Comparison of ENCODE assay signal across 21 mouse cellular contexts in the genomic region with DNA sequence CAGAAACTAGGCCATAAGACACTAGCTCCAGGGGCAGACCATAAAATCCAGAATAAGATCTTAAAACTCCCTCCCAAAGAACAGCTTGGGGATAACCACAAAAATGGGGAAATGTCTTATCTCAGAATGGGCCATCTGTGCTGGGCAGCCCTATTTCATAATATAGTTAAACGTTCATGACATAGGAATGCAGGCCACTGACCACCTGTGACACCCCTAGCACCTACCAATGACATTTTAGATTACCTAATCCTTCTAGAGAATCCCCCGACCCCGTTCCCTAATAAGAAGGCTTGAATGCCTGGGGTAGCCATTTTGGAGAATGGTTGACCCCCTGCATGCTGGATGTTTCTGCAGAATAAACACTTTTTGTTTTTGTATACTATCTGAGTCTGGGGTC. TPM values are rescaled to one million over a fixed set of nuclear protein-coding genes. Genes with fewer than 3 reads are reported as not detected.
DNase-seq lines count a peak whose midpoint lies in the region; ATAC-seq and TF ChIP-seq lines count a peak whose summit lies in the region.
"Had no signal": no experiment of that assay in that cellular context is flagged by ENCODE, and none has a peak within 500 bp of the region (broad histone marks: within the 10 kb centered on the region; RNA-seq: fewer than 3 reads in every experiment).

No protein-coding gene starts in this region.

- peaks cover 0 to 4% of the 10 kb centered on the region in 2 experiments; a peak in 2 of 4 replicates for H3K36me3 ChIP-seq in MEL (ENCODE audit: control insufficient read depth in 1 of 2, insufficient read depth in 2 of 2, low read length in 2 of 2)
- H3K36me3 ChIP-seq: embryonic facial prominence, embryonic 10.5 days; embryonic facial prominence, embryonic 12.5 days; G1E had no signal

- H3K4me3 ChIP-seq in MEL (ENCODE audit: control insufficient read depth in 1 of 2, insufficient read depth in 1 of 2, low read depth in 2 of 2, low read length in 2 of 2), result no peak overlapping the region
- H3K4me3 ChIP-seq: embryonic facial prominence, embryonic 10.5 days; embryonic facial prominence, embryonic 12.5 days; forebrain, embryonic 13.5 days had no signal

- H3K27ac ChIP-seq in MEL (ENCODE audit: control insufficient read depth, low read depth, low read length), result no peak overlapping the region
- H3K27ac ChIP-seq: embryonic facial prominence, embryonic 10.5 days; embryonic facial prominence, embryonic 12.5 days; forebrain, embryonic 13.5 days had no signal

- TF ChIP-seq CTCF in MEL (IDR thresholded peaks at IDR 0.05 in 2 of 3, conservative IDR thresholded peaks at IDR 0.05 in 1 of 3; ENCODE audit: control insufficient read depth in 1 of 3, insufficient read depth in 1 of 3, low read depth in 2 of 3, low read length in 3 of 3, poor library complexity in 1 of 3, severe bottlenecking in 1 of 3), result no peak

- H3K9me3 ChIP-seq in MEL (replicated peaks; ENCODE audit: insufficient read depth, low read length), result no peaks in the 10 kb centered on the region
- H3K9me3 ChIP-seq: embryonic facial prominence, embryonic 10.5 days; embryonic facial prominence, embryonic 12.5 days; forebrain, embryonic 13.5 days; G1E had no signal

- ATAC-seq in granulocyte monocyte progenitor cell, adult 5-6 weeks (replicated peaks; ENCODE audit: poor library complexity, severe bottlenecking), result peak; percentile 62
- ATAC-seq: CD4-positive, CD25-positive, alpha-beta regulatory T cell, adult 4 months; forebrain, embryonic 13.5 days; forebrain, embryonic 16.5 days had no signal

- TF ChIP-seq EP300 in MEL (IDR thresholded peaks at IDR 0.05; ENCODE audit: low read depth in 1 of 2, low read length in 2 of 2), result no peak

- TF ChIP-seq RAD21 in MEL (IDR thresholded peaks at IDR 0.05; ENCODE audit: low read depth, low read length), result no peak

- H3K4me1 ChIP-seq in MEL (ENCODE audit: control insufficient read depth in 1 of 2, insufficient read depth in 2 of 2, low read length in 2 of 2), result peaks cover 0 to 2% of the 10 kb centered on the region in 2 experiments; a peak in 2 of 4 replicates
- H3K4me1 ChIP-seq: embryonic facial prominence, embryonic 10.5 days; embryonic facial prominence, embryonic 12.5 days; forebrain, embryonic 13.5 days had no signal

- no peak overlapping the region for H3K9ac ChIP-seq in MEL (ENCODE audit: control insufficient read depth, low read depth, low read length, poor library complexity, severe bottlenecking)
- H3K9ac ChIP-seq: embryonic facial prominence, embryonic 12.5 days; forebrain, embryonic 13.5 days had no signal

- no peak for TF ChIP-seq POLR2A in MEL (IDR thresholded peaks at IDR 0.05; ENCODE audit: control insufficient read depth in 1 of 2, insufficient read depth in 1 of 2, low read depth in 1 of 2, low read length in 2 of 2, poor library complexity in 1 of 2)

- no peaks in the 10 kb centered on the region for H3K27me3 ChIP-seq in MEL (ENCODE audit: control insufficient read depth in 1 of 2, insufficient read depth in 2 of 2, low read length in 2 of 2)
- H3K27me3 ChIP-seq: CH12.LX; embryonic facial prominence, embryonic 12.5 days; forebrain, embryonic 13.5 days had no signal

- no peak for DNase-seq in MEL (ENCODE audit: low read depth, low spot score)
- no peak for DNase-seq in adrenal gland, adult (ENCODE audit: inconsistent age in 2 of 2, low spot score in 1 of 2)
- DNase-seq in urinary bladder, postnatal 36 days (ENCODE audit: low spot score in 2 of 2), result no peak
- DNase-seq in embryo, embryonic 10 days (ENCODE audit: low spot score), result no peak
- DNase-seq: adrenal gland, adult 8-10 months; adrenal gland, postnatal 14 days; adrenal gland, postnatal 36 days; B cell, adult 2 months; cerebellum, adult 11-12 months; cerebellum, adult 2 months; cerebellum, adult 9-10 months; cerebellum, postnatal 10 days; cerebellum, postnatal 25 days had no signal

- H3K79me2 ChIP-seq in MEL (ENCODE audit: control insufficient read depth, insufficient read depth, low read length, poor library complexity), result no peaks in the 10 kb centered on the region

TF ChIP-seq in MEL, 35 proteins besides CTCF, POLR2A, EP300 and RAD21:
- no peak for TF ChIP-seq MXI1 (IDR thresholded peaks at IDR 0.05; ENCODE audit: low read depth, low read length)
- 0 out of 2 replicates have a peak, but pooled peaks have one; percentile 37 for TF ChIP-seq ZNF384 (IDR thresholded peaks at IDR 0.05; ENCODE audit: low read depth, low read length)
- TF ChIP-seq POLR2AphosphoS2 (IDR thresholded peaks at IDR 0.05; ENCODE audit: low read length), result no peak
- TF ChIP-seq TCF12 (IDR thresholded peaks at IDR 0.05; ENCODE audit: low read depth, low read length), result peak; percentile 19; the same call in 1 of the 2 replicates

RNA-seq across cellular contexts. Expression of gene Gpt2, which starts 17.5 kb away (rescaled TPM):
- total RNA-seq in MEL (2012; rRNA removed), result 10.2 and 24.0 TPM in 2 replicates
- polyA plus RNA-seq in MEL (2012; ENCODE audit: insufficient read depth in 1 of 2, insufficient read length in 2 of 2, low read depth in 1 of 2, low replicate concordance in 2 of 2, missing spikeins in 1 of 2), result 10 to 100 TPM in 1 of 2 experiments, not detected in 1; 25.3 TPM
- 3.1 and 5.7 TPM in 2 replicates for total RNA-seq in granulocyte monocyte progenitor cell, adult 5-6 weeks (2014; fragmentation: Nextera tagmentation)
- total RNA-seq in granulocyte monocyte progenitor cell, adult 5-6 weeks (2017), result 4.3 and 4.6 TPM in 2 replicates
- polyA plus RNA-seq: G1E had no signal

RNA-seq across cellular contexts. Expression of gene 4921524J17Rik, which starts 42.3 kb away (rescaled TPM):
- 14.6 and 16.1 TPM in 2 replicates for total RNA-seq in MEL (2012; rRNA removed)
- 10 to 100 TPM in 1 of 2 experiments, not detected in 1; 21.9 TPM for polyA plus RNA-seq in MEL (2012; ENCODE audit: insufficient read depth in 1 of 2, insufficient read length in 2 of 2, low read depth in 1 of 2, low replicate concordance in 2 of 2, missing spikeins in 1 of 2)
- 11.2 and 25.9 TPM in 2 replicates for total RNA-seq in granulocyte monocyte progenitor cell, adult 5-6 weeks (2014; fragmentation: Nextera tagmentation)
- total RNA-seq in granulocyte monocyte progenitor cell, adult 5-6 weeks (2017), result 38.7 and 52.3 TPM in 2 replicates
